Mouse (Mus musculus): ENCODE results near the gene Gpr160. TPM values are rescaled to one million over a fixed set of nuclear protein-coding genes. Genes with fewer than 3 reads are reported as not detected.
"Not testable (repeated sequence)": the region's sequence is repeated elsewhere in the genome, so short reads cannot be mapped to it uniquely, and the experiment has no call there.

Gene Gpr160
- total RNA-seq (2014; fragmentation: Nextera tagmentation) = 62.9 and 64.4 TPM in 2 replicates
- 50.5 and 70.7 TPM in 2 replicates for total RNA-seq (2017)

DNA sequence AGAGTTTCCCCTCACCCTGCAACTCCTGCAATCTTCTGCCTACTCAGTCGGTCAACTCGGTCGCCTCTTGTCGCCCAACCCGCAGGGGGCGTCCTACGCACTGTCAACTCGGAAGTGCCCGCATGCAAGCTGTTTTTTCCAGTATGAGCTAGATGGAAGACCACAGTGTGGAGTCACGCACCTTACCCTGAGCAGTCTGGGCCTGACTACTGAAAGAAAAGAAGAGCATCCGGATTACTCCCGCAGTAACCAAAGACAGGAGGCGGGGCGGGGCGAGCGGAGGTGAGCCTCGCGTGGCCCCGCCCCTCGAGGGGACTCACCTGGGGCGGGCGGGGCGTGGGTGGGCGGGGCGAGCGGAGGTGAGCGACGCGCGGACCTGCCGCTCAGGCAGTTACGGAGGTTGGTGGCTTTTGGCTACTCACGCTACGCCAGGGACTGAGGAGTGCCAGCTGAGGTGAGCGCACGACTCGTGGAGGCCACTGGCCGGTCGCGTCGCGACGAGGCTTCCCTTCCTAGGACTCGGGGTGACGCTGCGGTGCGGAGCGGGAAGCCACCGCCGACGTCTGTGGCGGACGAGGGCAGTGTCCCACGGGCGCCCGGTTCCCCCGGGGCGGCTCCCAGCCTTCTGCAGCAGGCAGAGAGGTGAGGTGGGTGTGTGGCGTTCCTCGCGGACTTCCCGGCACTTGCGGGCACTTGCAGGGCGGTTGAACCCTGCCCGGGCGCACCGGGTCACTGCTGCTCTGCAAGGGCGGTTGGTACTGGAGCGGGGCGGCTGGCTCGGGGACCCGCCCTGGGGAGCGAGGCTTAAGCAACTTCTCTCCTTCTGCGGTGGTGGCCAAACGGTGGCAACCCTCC, at the start of gene Gpr160:
Gene Gpr160, plus strand, starts transcription at position 347 of the 855 bp plus-strand sequence.
- ATAC-seq (replicated peaks; ENCODE audit: poor library complexity, severe bottlenecking) = peak; percentile 71

- no peak for ATAC-seq (replicated peaks; ENCODE audit: poor library complexity, severe bottlenecking)
These were observed 42.9 kb upstream of the Gpr160 start for GRCm38 (mm10) chr3:30812881-30813280.

DNA sequence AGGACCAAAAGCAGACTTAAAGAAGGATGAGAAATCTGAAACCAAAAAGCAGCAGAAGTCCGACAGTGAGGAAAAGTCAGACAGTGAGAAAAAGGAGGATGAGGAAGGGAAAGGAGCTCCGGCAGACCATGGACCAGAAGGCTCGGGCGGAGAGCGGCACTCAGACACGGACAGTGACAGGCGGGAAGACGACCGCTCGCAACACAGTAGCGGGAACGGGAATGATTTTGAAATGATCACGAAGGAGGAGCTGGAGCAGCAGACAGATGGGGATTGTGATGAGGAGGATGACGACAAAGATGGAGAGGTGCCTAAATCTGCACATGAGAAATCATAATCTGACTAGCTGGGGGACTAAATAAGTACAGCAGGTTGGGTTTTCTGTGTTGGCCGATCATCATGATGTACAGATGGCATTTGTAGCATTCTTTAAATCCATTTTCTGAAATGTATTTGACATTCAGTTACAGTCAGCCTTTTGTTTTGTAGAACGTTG, 37.1 kb upstream of the Gpr160 start:
- no peak for ATAC-seq (replicated peaks; ENCODE audit: poor library complexity, severe bottlenecking)

DNA sequence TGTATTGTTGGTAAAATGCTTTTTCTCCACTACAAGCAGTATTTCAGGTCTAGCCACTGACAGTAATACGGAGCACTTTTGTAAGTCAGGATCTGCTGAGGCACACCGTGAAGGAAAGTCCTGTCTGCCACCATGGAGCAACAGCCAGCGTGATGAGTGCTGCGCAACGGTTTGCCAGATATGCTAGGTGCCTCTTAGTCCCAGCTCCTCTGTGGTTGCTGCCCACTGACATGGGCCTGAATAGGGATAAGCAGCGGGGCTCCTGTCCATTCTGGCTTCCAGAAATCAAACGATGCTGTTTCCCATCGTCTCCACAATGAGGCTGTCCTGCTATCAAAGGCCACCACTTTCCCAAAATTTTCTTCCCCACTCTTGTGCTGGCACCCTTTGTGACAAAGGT, 33.6 kb upstream of the Gpr160 start:
- no peak for ATAC-seq (replicated peaks; ENCODE audit: poor library complexity, severe bottlenecking)

- peak; percentile 69 for ATAC-seq (replicated peaks; ENCODE audit: poor library complexity, severe bottlenecking)
These were observed 29.7 kb upstream of the Gpr160 start for GRCm38 (mm10) chr3:30826069-30826468.

- peak; percentile 98 for ATAC-seq (replicated peaks; ENCODE audit: poor library complexity, severe bottlenecking)
These were observed 23.7 kb upstream of the Gpr160 start for GRCm38 (mm10) chr3:30831848-30832606.

GRCm38 (mm10) chr3:30833254-30833653, 22.5 kb upstream of the Gpr160 start:
- ATAC-seq (replicated peaks; ENCODE audit: poor library complexity, severe bottlenecking) = no peak

GRCm38 (mm10) chr3:30845755-30846154, 10.0 kb upstream of the Gpr160 start:
- ATAC-seq (replicated peaks; ENCODE audit: poor library complexity, severe bottlenecking) = no peak

DNA sequence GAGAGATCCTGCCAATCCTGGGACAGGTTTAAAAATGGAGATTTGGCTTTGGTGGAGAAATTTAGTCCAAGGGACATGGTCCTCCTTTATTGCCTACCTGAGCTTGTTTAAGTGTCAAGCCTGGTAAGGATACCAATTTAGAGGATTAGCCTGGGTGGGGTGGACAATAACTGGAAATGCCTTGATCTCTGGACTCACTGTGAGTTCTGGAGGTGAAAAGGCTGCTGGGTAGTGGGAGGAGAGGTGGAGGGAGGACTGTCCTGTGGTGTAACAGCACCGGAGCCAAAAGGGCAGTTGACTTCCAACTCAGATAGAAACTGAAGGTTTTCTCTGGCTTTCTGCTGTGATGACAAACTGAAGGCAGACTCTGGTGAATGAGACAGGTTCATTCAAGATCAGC, 8.3 kb upstream of the Gpr160 start:
- ATAC-seq (replicated peaks; ENCODE audit: poor library complexity, severe bottlenecking) = no peak

DNA sequence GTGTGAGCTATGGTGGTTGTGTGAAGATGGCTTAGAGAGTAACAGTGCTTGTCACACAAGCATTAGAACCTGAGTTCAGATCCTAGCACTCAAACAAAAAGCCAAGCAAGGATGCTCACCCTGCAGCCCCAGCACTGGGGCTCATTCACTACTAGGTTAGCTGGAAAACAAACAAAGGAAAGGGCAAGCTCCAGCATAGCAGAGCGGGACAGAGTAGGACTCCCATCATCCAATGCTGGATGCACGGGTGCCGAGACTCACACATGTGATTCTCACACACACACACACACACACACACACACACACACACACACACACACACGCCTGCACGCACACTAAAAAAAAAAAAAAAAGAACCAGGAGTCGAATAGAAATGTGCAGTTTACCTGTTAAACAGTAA, 4.3 kb upstream of the Gpr160 start:
- no peak for ATAC-seq (replicated peaks; ENCODE audit: poor library complexity, severe bottlenecking)

DNA sequence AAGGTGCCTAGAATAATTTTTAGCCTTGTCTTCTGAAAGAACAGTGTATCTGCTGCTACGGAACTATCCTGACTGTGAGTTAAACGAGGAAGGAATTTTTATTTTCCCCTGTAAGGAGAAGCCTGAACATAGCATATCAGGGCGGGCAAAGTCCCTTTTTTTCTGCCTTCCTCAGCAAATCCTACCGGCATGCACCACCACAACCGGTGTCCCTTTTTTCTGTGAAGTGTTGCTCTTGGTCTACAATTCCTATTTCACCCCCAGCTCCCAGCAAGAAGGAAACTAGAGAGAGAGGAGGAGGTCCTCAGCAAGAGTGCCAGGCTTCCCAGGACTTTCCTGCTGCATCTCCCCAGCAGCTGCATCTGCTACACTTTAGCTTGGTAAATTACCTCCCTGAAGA, 2.2 kb upstream of the Gpr160 start:
- no peak for ATAC-seq (replicated peaks; ENCODE audit: poor library complexity, severe bottlenecking)

DNA sequence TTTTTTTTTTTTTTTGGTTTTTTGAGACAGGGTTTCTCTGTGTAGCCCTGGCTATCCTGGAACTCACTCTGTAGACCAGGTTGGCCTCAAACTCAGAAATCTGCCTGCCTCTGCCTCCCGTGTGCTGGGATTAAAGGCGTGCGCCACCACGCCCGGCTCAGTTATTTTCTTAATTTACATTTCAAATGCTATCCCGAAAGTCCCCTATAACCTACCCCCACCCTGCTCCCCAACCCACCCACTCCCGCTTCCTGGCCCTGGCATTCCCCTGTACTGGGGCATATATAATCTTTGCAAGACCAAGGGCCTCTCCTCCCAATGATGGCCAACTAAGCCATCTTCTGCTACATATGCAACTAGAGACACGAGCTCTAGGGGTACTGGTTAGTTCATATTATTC, 3.8 kb downstream of the Gpr160 start:
- not testable (repeated sequence) for ATAC-seq (replicated peaks; ENCODE audit: poor library complexity, severe bottlenecking)

GRCm38 (mm10) chr3:30860705-30861104, 5.0 kb downstream of the Gpr160 start:
- peak; percentile 66 for ATAC-seq (replicated peaks; ENCODE audit: poor library complexity, severe bottlenecking)

DNA sequence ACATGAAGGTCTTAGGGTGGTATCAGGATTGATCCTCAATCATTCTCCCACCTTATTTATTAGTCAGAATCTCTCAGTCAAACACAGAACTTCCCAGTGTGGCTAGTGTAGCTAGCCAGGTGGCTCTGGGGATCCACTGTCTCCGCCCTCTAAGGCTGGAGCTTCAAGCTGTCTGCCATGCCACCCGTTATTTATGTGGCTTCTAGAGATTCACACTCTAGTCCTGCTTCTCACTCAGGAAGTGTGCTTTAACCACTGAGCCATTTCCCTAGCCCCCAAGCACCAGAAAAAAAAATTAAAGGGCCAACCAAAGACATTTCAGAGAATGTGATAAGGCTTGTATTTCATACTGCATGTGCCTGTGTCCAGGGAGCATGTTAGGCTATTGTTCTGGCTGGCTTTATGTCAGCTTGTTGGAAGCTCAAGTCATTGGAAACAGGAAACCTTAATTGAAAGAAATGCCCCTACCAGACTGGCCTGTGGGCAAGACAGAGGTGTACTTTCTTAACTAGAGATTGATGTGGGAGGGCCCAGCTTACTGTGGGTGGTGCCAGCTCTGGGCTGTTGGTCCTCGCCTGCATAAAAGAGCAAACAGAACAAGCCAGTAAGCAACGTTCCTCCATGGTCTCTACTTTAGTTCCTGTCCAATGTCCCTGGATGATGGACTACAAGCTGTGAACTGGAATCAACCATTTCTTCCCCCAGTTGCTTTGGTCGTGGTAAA, 8.1 kb downstream of the Gpr160 start:
- ATAC-seq (replicated peaks; ENCODE audit: poor library complexity, severe bottlenecking) = peak; percentile 13

DNA sequence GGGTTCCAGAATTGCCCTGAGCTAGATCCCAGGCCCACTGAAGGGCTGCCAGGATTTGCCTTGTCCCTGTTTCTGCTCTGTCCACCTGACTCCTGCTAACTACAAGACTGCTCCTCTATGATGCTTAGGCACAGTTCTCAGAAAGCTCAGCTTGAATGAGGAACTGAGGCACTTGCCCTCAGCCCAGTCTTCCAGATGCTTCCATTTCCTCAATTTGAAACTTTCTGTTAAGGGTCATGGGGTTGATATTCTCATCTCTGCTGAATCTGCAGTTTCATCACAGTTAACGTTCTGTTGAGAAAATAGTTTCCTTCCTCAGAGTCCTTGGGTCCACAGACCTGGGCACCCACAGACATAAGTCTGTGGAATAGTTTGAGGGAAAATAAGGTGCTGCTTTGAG, 8.9 kb downstream of the Gpr160 start:
- peak; percentile 74 for ATAC-seq (replicated peaks; ENCODE audit: poor library complexity, severe bottlenecking)

- no peak for ATAC-seq (replicated peaks; ENCODE audit: poor library complexity, severe bottlenecking)
These were observed 12.4 kb downstream of the Gpr160 start for GRCm38 (mm10) chr3:30868176-30868575.

- no peak for ATAC-seq (replicated peaks; ENCODE audit: poor library complexity, severe bottlenecking)
These were observed 12.9 kb downstream of the Gpr160 start for GRCm38 (mm10) chr3:30868625-30869024.

DNA sequence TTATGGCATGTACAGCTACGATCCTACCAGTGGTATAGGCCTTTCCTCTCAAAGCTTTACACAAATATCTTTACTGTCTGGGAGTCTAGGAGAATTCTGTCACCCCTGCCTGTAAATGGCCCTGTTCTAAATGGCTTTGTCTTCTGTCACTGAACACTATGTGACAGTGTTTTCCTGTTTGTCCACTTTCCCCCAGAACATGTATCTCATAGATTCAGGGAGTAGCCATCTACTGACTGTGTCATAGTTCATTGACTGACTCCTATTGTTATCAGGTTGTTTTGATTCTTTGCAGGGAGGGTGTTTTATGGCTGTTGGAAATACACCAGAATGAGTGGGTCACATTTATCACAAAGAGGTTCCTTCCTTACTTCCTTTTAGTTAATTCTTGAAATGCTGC, 14.2 kb downstream of the Gpr160 start:
- ATAC-seq (replicated peaks; ENCODE audit: poor library complexity, severe bottlenecking) = no peak

- no peak; the same call in 1 of the 2 replicates for ATAC-seq (replicated peaks; ENCODE audit: poor library complexity, severe bottlenecking)
These were observed 21.0 kb downstream of the Gpr160 start for GRCm38 (mm10) chr3:30876709-30877108.

- no peak for ATAC-seq (replicated peaks; ENCODE audit: poor library complexity, severe bottlenecking)
These were observed 31.7 kb downstream of the Gpr160 start for GRCm38 (mm10) chr3:30887449-30887848.

DNA sequence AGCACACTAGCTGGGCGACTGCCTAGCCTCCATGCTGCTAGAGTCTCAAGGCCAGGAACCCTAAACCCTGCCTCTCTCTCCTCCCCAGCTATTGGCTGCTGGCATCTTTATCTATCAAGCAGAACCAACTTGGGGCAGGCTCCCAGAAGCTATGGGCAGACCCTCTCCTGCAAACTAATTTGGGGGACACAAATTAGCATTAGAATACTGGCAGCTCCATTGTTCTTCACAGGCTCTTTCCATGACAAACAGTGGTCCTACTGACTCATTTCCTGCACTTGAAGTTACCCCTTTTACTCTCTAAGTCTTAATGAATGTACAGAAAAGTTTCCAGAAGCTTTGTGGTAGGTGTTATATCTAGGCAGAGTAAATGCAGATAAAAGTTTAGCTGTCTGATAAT, 33.3 kb downstream of the Gpr160 start:
- no peak for ATAC-seq (replicated peaks; ENCODE audit: poor library complexity, severe bottlenecking)

Measured in granulocyte monocyte progenitor cell, adult 5-6 weeks (primary cell).